Mouse (Mus musculus): ENCODE measurements at regions not wholly inside any gene's neighbourhood (a gene's known extent, or its start where the extent isn't known, plus 50 kb on each side); places are given as distances from the start of the nearest gene placed in this dataset.

- no peaks in the 10 kb centered on the region for H3K36me3 ChIP-seq (ENCODE audit: control insufficient read depth, insufficient read depth, low read length)
- no peak overlapping the region for H3K4me3 ChIP-seq (ENCODE audit: low read length)
- H3K9me3 ChIP-seq (ENCODE audit: control insufficient read depth, low read length) = no peaks in the 10 kb centered on the region
- H3K4me1 ChIP-seq (ENCODE audit: control insufficient read depth, insufficient read depth, low read depth, low read length) = no peaks in the 10 kb centered on the region
- no peak overlapping the region for H3K27ac ChIP-seq (ENCODE audit: low read depth, low read length)
- no peak overlapping the region for H3K9ac ChIP-seq (ENCODE audit: low read depth, low read length)
- no peak for ATAC-seq
- no peak overlapping the region for H3K4me2 ChIP-seq (ENCODE audit: low read length)
- 85% methylated on average over 1 of the region's 1 CpGs for WGBS
- no peaks in the 10 kb centered on the region for H3K27me3 ChIP-seq (replicated peaks; ENCODE audit: control insufficient read depth, insufficient read depth, low read length)
Measured at GRCm38 (mm10) chr13:81037316-81037715, 154.1 kb downstream of the Arrdc3 start.

GRCm38 (mm10) chr13:81038736-81039135, 155.6 kb downstream of the Arrdc3 start:
- Histone ChIP-seq H3K4me1 (ENCODE audit: control insufficient read depth, insufficient read depth, low read depth, low read length) (no peaks in the 10 kb centered on the region), H3K27me3 (replicated peaks; ENCODE audit: control insufficient read depth, insufficient read depth, low read length) (no peaks in the 10 kb centered on the region), H3K27ac (ENCODE audit: low read depth, low read length) (no peak overlapping the region), H3K9ac (ENCODE audit: low read depth, low read length) (no peak overlapping the region), H3K9me3 (ENCODE audit: control insufficient read depth, low read length) (no peaks in the 10 kb centered on the region), H3K4me3 (ENCODE audit: low read length) (no peak overlapping the region), H3K36me3 (ENCODE audit: control insufficient read depth, insufficient read depth, low read length) (no peaks in the 10 kb centered on the region), H3K4me2 (ENCODE audit: low read length) (no peak overlapping the region)
- no peak for ATAC-seq
- WGBS = 79% methylated on average over 4 of the region's 4 CpGs

GRCm38 (mm10) chr13:81040494-81040893, 157.3 kb downstream of the Arrdc3 start:
- no peak for ATAC-seq
- Histone ChIP-seq H3K36me3 (ENCODE audit: control insufficient read depth, insufficient read depth, low read length) (no peaks in the 10 kb centered on the region), H3K9ac (ENCODE audit: low read depth, low read length) (no peak overlapping the region)

GRCm38 (mm10) chr13:81041646-81042045, 158.5 kb downstream of the Arrdc3 start:
- Histone ChIP-seq H3K9me3 (ENCODE audit: control insufficient read depth, low read length) (no peaks in the 10 kb centered on the region), H3K27ac (ENCODE audit: low read depth, low read length) (no peak overlapping the region), H3K27me3 (replicated peaks; ENCODE audit: control insufficient read depth, insufficient read depth, low read length) (no peaks in the 10 kb centered on the region), H3K4me3 (ENCODE audit: low read length) (no peak overlapping the region), H3K36me3 (ENCODE audit: control insufficient read depth, insufficient read depth, low read length) (no peaks in the 10 kb centered on the region), H3K9ac (ENCODE audit: low read depth, low read length) (no peak overlapping the region), H3K4me1 (ENCODE audit: control insufficient read depth, insufficient read depth, low read depth, low read length) (no peaks in the 10 kb centered on the region), H3K4me2 (ENCODE audit: low read length) (no peak overlapping the region)
- no peak for ATAC-seq
- 77% methylated on average over 3 of the region's 3 CpGs for WGBS

More at GRCm38 (mm10) chr13:81040494-81040893, 157.3 kb downstream of the Arrdc3 start:
- Histone ChIP-seq H3K4me1 (ENCODE audit: control insufficient read depth, insufficient read depth, low read depth, low read length) (no peaks in the 10 kb centered on the region), H3K27me3 (replicated peaks; ENCODE audit: control insufficient read depth, insufficient read depth, low read length) (no peaks in the 10 kb centered on the region), H3K9me3 (ENCODE audit: control insufficient read depth, low read length) (no peaks in the 10 kb centered on the region), H3K4me2 (ENCODE audit: low read length) (no peak overlapping the region), H3K27ac (ENCODE audit: low read depth, low read length) (no peak overlapping the region), H3K4me3 (ENCODE audit: low read length) (no peak overlapping the region)

Measured in hindbrain, embryonic 16.5 days (tissue).